Mouse (Mus musculus) spleen, adult 2 months (tissue): ENCODE results near the gene Sestd1.

Experiments
- CTCF ChIP-seq: fragments of 200-500 bp; IDR thresholded peaks from 2 replicates; pipeline ENCODE4 v1.5.1; 2011; ENCODE audit warnings: mild to moderate bottlenecking, inconsistent platforms; ENCODE audit not compliant: insufficient read depth, insufficient read length, insufficient replicate concordance; ENCODE audit errors: extremely low read depth
- POLR2A ChIP-seq: fragments of 200-500 bp; IDR thresholded peaks from 2 replicates; pipeline ENCODE4 v1.6.1; 2011; ENCODE audit warnings: low read depth, low read length, inconsistent platforms

- TF ChIP-seq CTCF (no peak), POLR2A (no peak)
These were observed 41.8 kb downstream of the Sestd1 start for GRCm38 (mm10) chr2:77238607-77239006.
